Mouse (Mus musculus) forebrain, embryonic 13.5 days (tissue): ENCODE results near the gene Tmem63b. TPM values are rescaled to one million over a fixed set of nuclear protein-coding genes. Genes with fewer than 3 reads are reported as not detected.

Source experiments
- ATAC-seq: fragments of 200-750 bp; cut with Nextera tagmentation; 2 replicates; pipeline ENCODE4 v1.8.0; 2017
- H3K27ac ChIP-seq: fragments of 300-500 bp; sonication (generic); 2 replicates; pipeline ENCODE4 v1.5.1; 2015; ENCODE audit warnings: inconsistent platforms, mild to moderate bottlenecking, moderate library complexity
- H3K27me3 ChIP-seq: fragments of 300-500 bp; sonication (generic); 2 replicates; pipeline ENCODE4 v1.6.1; 2015; ENCODE audit warnings: mild to moderate bottlenecking, inconsistent platforms
- H3K36me3 ChIP-seq: fragments of 300-500 bp; sonication (generic); 2 replicates; pipeline ENCODE4 v1.6.1; 2015; ENCODE audit warnings: mild to moderate bottlenecking, inconsistent platforms; ENCODE audit not compliant: poor library complexity, severe bottlenecking
- H3K4me1 ChIP-seq: fragments of 300-500 bp; sonication (generic); 2 replicates; pipeline ENCODE4 v1.6.1; 2015; ENCODE audit warnings: inconsistent platforms
- H3K4me2 ChIP-seq: fragments of 300-500 bp; sonication (generic); 2 replicates; pipeline ENCODE4 v1.6.1; 2015; ENCODE audit warnings: inconsistent platforms, mild to moderate bottlenecking, moderate library complexity
- H3K4me3 ChIP-seq: fragments of 300-500 bp; sonication (generic); 2 replicates; pipeline ENCODE4 v1.5.1; 2015; ENCODE audit warnings: mild to moderate bottlenecking, inconsistent platforms
- H3K9ac ChIP-seq: fragments of 300-500 bp; sonication (generic); 2 replicates; pipeline ENCODE4 v1.6.1; 2015; ENCODE audit warnings: mild to moderate bottlenecking, inconsistent platforms
- H3K9me3 ChIP-seq: fragments of 300-500 bp; sonication (generic); replicated peaks from 2 replicates; pipeline ENCODE4 v1.6.1; 2016; ENCODE audit warnings: inconsistent platforms
- WGBS: fragments of 180-500 bp; shearing (Covaris S2); methylation state at CpG from one replicate; pipeline ENCODE4 v1.1.7; 2015; 5-methylcytosine and 5-hydroxymethylcytosine counted together
- polyA plus RNA-seq: library from polyadenylated mRNA; unstranded; fragments of >200 nt; fragmentation: Nextera tagmentation; extraction: Ambion mirVana; gene quantifications from 2 replicates; pipeline ENCODE4 v1.2.1, GENCODE M21; 2015

Tmem63b gene
- polyA plus RNA-seq, 1 experiment from 2014 or later, result 91.1 TPM

GRCm38 (mm10) chr17:45612921-45613320, 73.8 kb downstream of the Tmem63b start:
- Histone ChIP-seq H3K9ac (no peak overlapping the region), H3K27ac (no peak overlapping the region), H3K36me3 (no peaks in the 10 kb centered on the region), H3K4me2 (no peak overlapping the region), H3K4me3 (no peak overlapping the region), H3K9me3 (no peaks in the 10 kb centered on the region), H3K4me1 (no peaks in the 10 kb centered on the region), H3K27me3 (no peaks in the 10 kb centered on the region)
- 90% methylated on average over 7 of the region's 7 CpGs for WGBS
- ATAC-seq, result no peak

GRCm38 (mm10) chr17:45612008-45612407, 74.7 kb downstream of the Tmem63b start:
- no peak overlapping the region for H3K9ac ChIP-seq
- H3K4me3 ChIP-seq, result no peak overlapping the region
- no peaks in the 10 kb centered on the region for H3K27me3 ChIP-seq
- H3K4me1 ChIP-seq, result no peaks in the 10 kb centered on the region
- no peaks in the 10 kb centered on the region for H3K36me3 ChIP-seq
- H3K27ac ChIP-seq, result no peak overlapping the region
- no peak for ATAC-seq
- H3K4me2 ChIP-seq, result no peak overlapping the region
- 81% methylated on average over 8 of the region's 8 CpGs for WGBS
- no peaks in the 10 kb centered on the region; the same call in 1 of the 2 replicates for H3K9me3 ChIP-seq

Other genes with a start within 250 kb of the Tmem63b start
- gene Spats1, start 211.5 kb downstream of the Tmem63b start, polyA plus RNA-seq, result 1.2 and 1.5 TPM in 2 replicates
- gene Aars2, start 180.1 kb downstream of the Tmem63b start, polyA plus RNA-seq, result 16.8 and 19.0 TPM in 2 replicates
- 2.1 and 3.1 TPM in 2 replicates for gene Tcte1, start 163.5 kb downstream of the Tmem63b start, polyA plus RNA-seq
- 23.1 and 26.2 TPM in 2 replicates for gene Tmem151b, start 137.2 kb downstream of the Tmem63b start, polyA plus RNA-seq
- gene Nfkbie, start 131.2 kb downstream of the Tmem63b start, polyA plus RNA-seq, result 5.1 TPM in 2 replicates
- gene Slc35b2, start 123.0 kb downstream of the Tmem63b start, polyA plus RNA-seq, result 89.1 and 107 TPM in 2 replicates
- 1,763 and 1,849 TPM in 2 replicates for gene Hsp90ab1, start 113.6 kb downstream of the Tmem63b start, polyA plus RNA-seq
- 47.2 and 51.9 TPM in 2 replicates for gene Slc29a1, start 87.3 kb downstream of the Tmem63b start, polyA plus RNA-seq
- gene Mymx, start 84.8 kb downstream of the Tmem63b start, polyA plus RNA-seq, result not detected in 2 replicates
- 0.30 and 0.72 TPM in 2 replicates for gene Capn11, start 27.6 kb downstream of the Tmem63b start, polyA plus RNA-seq
- 116 and 125 TPM in 2 replicates for gene Mrpl14, start 583 bp downstream of the Tmem63b start, polyA plus RNA-seq
- 0.48 TPM in 1 of 2 replicates, not detected in the other for gene 1600014C23Rik, start 46.9 kb upstream of the Tmem63b start, polyA plus RNA-seq